Mouse (Mus musculus): ENCODE data around the gene Pcdh15.
A peak's percentile ranks its signal among the peaks of the same experiment; 100 is the strongest.

Gene Pcdh15

GRCm38 (mm10) chr10:73384003-73384402 lies 284.9 kb downstream of the Pcdh15 start:
- no peak for DNase-seq

GRCm38 (mm10) chr10:73400426-73400825 lies 301.3 kb downstream of the Pcdh15 start:
- no peak for DNase-seq

DNA sequence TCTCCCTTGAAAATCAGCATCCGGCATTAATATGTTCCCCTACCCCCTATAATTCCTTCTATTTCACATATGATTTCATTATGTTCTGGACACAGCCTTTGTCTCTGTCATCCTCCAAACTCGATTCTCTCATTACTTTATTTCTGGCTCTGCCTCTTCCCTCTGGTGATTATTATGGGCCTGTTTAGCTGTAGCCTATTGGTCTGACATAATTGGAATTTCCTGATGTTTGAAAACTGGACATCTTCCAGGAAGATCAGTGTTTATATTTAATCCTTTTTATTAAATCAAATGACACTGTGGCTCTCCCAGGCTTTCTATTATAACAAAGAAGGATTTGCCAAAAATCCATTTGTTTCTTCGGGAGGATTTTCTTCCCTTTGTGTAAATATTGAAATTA lies 326.3 kb downstream of the Pcdh15 start:
- no peak for DNase-seq

GRCm38 (mm10) chr10:73431345-73431744 lies 332.2 kb downstream of the Pcdh15 start:
- DNase-seq: no peak

- no peak for DNase-seq
These were observed 384.9 kb downstream of the Pcdh15 start for GRCm38 (mm10) chr10:73484082-73484481.

- no peak for DNase-seq
These were observed 392.5 kb downstream of the Pcdh15 start for GRCm38 (mm10) chr10:73491654-73492053.

DNA sequence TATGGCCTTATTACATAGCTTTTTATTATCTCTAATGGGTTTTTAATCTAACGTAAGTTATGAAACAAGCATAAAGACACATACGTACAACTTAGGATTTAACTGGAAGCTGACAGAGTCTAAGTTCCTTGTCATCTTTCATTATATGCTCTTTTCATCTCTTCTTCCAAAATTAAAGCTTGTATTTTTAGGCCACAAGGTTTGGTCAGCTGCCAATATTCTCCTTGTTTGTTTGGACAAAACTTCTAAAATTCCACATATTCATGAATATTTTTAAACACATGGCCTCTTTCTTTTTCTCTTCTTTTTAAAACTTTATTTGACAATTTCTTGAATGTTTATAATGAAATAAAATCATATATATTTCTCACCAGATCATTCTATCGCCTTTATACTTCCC lies 415.7 kb downstream of the Pcdh15 start:
- no peak for DNase-seq

- no peak for DNase-seq
These were observed 416.6 kb downstream of the Pcdh15 start for GRCm38 (mm10) chr10:73515742-73516141.

DNA sequence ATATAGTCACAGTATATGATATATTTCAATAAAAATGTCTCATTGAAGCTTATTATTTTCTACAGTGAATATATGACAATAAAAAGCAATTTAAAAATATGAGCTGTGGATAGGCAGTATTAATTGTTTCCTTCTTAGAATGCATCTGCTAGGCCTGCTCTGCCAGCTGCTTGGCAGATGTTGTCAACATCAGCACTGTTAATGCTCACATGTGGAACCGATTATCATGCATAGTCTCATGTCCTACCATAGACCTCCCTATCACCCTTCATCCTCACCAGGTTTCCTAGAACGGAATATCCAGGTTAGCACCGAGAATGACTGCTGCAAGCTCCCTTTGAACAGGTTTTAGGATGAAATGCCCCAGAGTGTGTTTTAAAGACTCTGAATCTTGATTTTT lies 420.3 kb downstream of the Pcdh15 start:
- no peak for DNase-seq

DNA sequence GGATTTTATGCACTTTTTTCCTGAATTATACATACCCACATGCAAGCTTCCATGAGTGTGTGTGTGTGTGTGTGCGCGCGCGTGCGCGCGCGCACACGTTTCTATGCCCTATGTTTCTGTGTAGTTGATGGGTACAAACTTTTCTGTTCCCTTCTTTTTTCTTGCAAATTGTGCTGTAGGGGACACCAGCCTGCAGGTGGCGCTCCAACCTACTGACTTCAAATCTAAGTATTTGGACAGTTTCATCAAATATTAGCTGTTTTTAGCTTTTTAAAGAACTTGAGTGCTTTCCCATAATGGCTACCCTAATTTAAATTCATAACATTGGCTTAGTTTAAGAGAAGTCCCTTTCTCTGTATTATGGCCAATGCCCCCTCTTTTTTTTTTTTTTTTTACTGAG lies 453.7 kb downstream of the Pcdh15 start:
- no peak for DNase-seq

- DNase-seq: peak in 1 of 2 experiments; percentile 7
These were observed 465.1 kb downstream of the Pcdh15 start for GRCm38 (mm10) chr10:73564216-73564615.

DNA sequence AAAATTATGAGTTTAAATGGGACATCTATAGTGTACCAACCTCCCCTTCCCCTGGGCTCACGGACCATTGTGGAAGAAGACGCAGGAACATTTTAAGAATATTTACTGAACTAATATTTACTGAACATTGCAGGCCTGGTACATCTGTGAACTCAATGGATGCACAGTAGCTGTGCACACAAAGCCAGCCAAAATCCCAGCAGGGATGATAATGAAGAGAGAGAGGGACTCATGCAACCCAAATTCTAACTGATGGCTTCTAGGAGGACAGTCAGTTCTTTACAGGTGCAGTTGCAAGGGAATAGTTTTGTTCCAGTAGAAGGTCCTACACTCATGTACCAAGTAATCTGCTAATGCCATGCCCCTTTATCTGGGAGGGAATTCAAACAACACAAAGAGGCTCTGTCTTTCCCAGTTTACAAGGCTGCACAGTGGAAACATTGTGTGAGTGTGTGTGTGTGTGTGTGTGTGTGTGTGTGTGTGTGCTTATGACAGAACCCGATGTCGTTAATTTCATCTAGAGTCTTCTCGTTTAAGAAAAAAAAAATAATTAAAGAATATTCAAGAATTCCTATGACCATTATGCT lies 475.7 kb downstream of the Pcdh15 start:
- DNase-seq: no peak

DNA sequence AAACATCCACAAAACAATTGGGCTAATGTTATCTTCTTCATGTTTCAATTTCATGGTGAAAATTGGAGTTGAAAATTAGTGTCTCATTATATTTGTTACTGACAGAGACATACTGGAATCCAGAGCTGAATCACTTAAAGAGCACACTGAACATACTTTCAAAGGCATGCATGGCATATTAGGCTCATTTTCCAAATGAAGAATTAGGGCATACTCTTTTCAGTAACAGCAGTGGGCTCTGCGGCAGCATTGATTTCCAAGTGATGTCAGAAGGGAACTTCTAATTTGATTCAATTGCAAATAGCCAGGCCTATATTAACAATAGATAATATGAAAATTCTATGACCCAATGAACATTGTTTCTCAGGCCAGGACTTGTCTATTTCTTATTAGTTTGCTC lies 568.4 kb downstream of the Pcdh15 start:
- no peak for DNase-seq

- no peak for DNase-seq
These were observed 601.6 kb downstream of the Pcdh15 start for GRCm38 (mm10) chr10:73700519-73701286.

- DNase-seq: no peak
These were observed 626.6 kb downstream of the Pcdh15 start for GRCm38 (mm10) chr10:73725566-73726240.

DNA sequence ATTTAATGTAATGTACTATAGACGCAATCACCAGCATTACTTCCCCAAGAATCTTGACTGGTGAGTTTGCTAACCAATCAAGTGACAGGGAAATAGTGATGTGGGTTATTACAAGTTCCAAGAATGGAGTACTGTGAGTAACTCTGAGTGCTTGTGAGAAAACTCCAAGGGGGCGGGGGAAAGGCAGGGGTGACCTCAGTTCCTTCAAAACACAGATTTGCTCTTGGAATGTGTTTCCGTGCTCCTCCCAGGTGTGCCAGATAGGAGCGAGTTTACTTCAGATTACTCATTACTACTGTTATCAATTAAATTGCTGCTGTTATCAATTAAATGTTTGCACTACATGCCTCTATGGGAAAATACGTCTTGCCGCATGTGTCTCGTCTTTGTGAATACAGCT lies 634.1 kb downstream of the Pcdh15 start:
- no peak for DNase-seq

DNA sequence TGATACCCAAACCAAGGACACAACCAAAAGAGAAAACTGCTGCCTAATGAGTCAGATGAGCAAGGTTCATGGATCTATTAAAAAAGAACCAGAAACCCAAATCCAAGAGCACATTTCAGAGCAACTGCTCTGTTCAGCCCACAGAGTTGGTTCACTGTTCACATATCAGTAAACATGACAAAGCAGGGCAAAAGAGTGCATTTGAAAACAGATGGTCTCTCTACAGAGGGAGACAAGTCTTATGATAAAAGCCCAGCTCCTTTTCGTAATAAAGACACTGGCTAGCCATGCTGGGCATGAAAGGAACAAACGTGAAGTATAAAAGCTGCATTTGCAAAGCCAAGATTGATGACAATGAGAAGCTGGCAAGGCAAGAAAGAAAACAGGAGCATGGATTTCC lies 649.9 kb downstream of the Pcdh15 start:
- DNase-seq: no peak

DNA sequence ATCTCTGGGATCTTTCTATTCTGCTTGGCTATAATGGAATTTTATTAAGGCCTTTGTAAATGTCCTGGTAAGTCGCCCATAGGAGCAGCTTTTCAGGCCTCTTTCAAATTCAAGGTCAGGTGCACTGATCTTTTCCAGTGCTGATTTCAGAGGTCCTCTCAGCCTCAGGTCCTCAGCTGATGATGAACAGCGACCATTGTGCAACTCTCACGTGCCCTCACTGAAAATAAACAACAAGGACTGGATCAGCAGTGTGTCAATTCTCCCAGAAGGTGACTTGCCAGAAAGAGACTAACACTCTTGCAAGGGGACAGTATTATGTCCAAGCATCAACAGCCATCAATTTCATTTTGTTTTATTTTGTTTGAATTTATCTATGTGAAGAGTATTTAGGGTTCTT lies 654.7 kb downstream of the Pcdh15 start:
- DNase-seq: no peak

DNA sequence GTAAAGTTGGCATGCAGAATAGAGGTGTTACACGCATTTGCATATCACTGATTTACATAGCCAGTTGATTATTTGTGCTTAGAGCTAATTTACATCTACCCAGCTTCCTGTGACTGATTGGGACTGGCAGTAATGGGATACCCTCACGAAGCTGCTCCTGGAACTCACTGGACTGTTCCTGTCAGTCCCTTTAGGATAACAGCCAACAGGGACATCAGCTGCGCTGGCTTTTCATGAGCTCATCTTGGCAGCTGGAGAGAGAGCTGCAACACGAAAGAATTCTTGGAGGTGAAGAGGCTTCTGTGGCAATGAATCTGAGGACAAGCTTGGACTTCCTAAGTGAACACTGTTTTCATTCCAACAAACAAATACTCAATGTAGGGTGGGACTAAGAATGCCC lies 683.8 kb downstream of the Pcdh15 start:
- no peak for DNase-seq

DNA sequence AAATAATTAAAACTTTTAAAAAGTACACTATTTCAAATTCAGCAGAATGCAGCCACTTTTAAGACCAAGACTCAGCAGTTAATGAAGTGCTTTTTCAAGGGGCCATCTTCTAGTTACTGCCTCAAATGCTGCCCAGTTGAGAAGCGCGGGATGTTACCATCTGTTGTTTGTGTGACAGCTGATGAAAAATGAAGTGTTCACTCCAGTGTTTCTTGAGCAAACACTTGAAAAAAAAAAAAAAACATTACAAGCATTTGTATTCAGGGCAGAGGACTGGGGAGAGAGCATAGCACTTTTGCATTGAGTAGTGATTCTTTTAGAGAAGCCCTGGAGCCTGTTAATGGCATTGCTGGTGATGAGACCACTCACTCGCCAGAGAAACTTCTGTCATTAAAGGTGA lies 689.0 kb downstream of the Pcdh15 start:
- no peak for DNase-seq

DNA sequence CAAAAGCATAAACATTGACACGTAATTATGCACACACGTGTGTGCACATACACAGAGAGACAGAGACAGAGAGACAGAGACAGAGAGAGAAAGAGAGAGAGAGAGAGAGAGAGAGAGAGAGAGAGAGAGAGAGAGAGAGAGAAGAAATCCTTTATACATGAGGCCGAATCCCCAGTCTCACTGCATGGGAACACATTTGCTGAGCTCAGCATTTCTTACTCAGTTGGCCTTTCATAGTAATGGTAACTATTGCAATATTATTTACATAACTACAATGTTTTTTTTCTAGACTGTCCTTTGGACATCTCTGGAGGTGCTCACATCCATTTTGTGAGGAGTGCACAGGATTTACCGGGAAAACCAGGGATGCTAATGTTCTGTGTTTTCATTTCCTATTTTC lies 705.9 kb downstream of the Pcdh15 start:
- DNase-seq: no peak

- DNase-seq: no peak
These were observed 713.2 kb downstream of the Pcdh15 start for GRCm38 (mm10) chr10:73812311-73812710.

DNA sequence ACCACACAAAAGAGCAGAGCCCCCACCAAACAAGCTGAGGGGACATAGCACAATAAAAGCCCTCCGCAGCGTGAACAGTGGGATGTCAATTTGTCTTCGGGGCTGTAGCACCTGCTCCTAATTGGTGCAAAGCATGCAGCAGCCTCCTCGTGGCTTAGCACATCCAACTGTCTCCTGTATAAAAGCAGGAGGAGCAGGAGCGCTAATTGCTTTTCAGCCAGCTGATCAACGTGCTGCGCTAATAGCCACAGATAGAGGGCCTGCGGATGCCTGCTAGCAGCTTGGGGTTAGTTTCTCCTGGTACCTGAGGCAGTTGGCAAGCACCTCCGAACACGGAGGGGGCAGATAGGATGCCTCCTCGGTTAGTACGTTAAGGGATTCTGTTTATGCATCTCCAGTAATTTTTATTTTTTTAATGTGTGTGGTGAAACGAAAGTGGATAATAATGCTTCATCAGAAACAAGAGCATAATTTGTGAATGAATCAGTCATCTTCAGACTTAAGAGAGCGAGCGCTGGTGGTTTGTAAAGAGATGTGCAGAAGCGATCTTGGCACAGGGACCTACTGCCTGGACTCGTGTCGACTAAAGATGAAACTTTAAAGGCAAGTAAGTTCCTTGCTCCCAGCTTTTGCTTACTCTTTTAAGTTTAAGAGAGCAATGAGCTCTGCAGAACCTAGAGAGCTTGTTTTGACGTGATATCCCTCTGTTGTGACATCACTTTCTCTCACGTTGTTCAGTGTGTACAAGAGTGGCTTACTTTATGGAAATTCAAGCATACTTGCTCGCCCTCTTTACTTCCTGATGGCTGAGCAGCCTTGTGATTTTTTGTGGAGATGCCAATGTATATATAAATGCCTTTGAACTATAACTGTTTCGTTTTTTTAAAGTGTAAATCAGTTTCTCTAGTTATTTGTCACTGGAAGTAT lies 722.8 kb downstream of the Pcdh15 start:
- no peak for DNase-seq

Data from kidney, adult 8-10 months (tissue).